8 mouse cellular contexts compared by ENCODE assay signal in genomic region chrX:42068201-42068874, GRCm38 (mm10). TPM values are rescaled to one million over a fixed set of nuclear protein-coding genes. Genes with fewer than 3 reads are reported as not detected.
DNase-seq lines count a peak whose midpoint lies in the region; ATAC-seq and TF ChIP-seq lines count a peak whose summit lies in the region.

No protein-coding gene starts in this region.

- H3K4me3 ChIP-seq in CH12.LX (replicated peaks in 1 of 3; ENCODE audit: low read depth in 2 of 3, low read length in 2 of 3, poor library complexity in 1 of 3), result peak overlapping the region; percentile 43 to 72 (median 61)
- peak overlapping the region; percentile 54 for H3K4me3 ChIP-seq in forebrain, embryonic 10.5 days
- peak overlapping the region; percentile 57 for H3K4me3 ChIP-seq in heart, embryonic 15.5 days
- H3K4me3 ChIP-seq in liver, embryonic 13.5 days (replicated peaks), result peak overlapping the region; percentile 67
- peak overlapping the region; percentile 43 for H3K4me3 ChIP-seq in stomach, embryonic 15.5 days (replicated peaks)

- H3K4me2 ChIP-seq in CH12.LX (ENCODE audit: insufficient read depth, low read depth, poor library complexity, severe bottlenecking), result no peak overlapping the region
- H3K4me2 ChIP-seq in heart, embryonic 15.5 days, result peak overlapping the region; percentile 53
- H3K4me2 ChIP-seq in liver, embryonic 13.5 days, result peak overlapping the region; percentile 66
- H3K4me2 ChIP-seq in stomach, embryonic 15.5 days, result peak overlapping the region; percentile 41

- H3K27ac ChIP-seq in CH12.LX (ENCODE audit: insufficient read depth, low read depth), result peak overlapping the region; percentile 80
- H3K27ac ChIP-seq in forebrain, embryonic 10.5 days, result peak overlapping the region; percentile 93
- H3K27ac ChIP-seq in heart, embryonic 15.5 days, result peak overlapping the region; percentile 94
- peak overlapping the region; percentile 91 for H3K27ac ChIP-seq in liver, embryonic 13.5 days
- H3K27ac ChIP-seq in stomach, embryonic 15.5 days, result peak overlapping the region; percentile 93

- DNase-seq in CH12.LX (ENCODE audit: extremely low read depth), result peak; percentile 49
- peak; percentile 28 for DNase-seq in c-Kit-positive CD71-negative TER-119-negative erythroid progenitor cells, embryonic 14.5 days (ENCODE audit: low read depth)
- peak; percentile 80 for DNase-seq in forebrain, embryonic 10.5 days (ENCODE audit: extremely low spot score, low spot score)
- DNase-seq in kidney, postnatal 14 days, result peak; percentile 89
- DNase-seq in liver, embryonic 13.5 days, result peak; percentile 56
- DNase-seq in natural killer cell, adult 2 months (ENCODE audit: low spot score in 2 of 2), result peak; percentile 16 to 17

- H3K27me3 ChIP-seq in CH12.LX (replicated peaks), result no peaks in the 10 kb centered on the region
- no peaks in the 10 kb centered on the region for H3K27me3 ChIP-seq in forebrain, embryonic 10.5 days (ENCODE audit: poor library complexity, severe bottlenecking)
- H3K27me3 ChIP-seq in heart, embryonic 15.5 days, result no peaks in the 10 kb centered on the region
- no peaks in the 10 kb centered on the region for H3K27me3 ChIP-seq in liver, embryonic 13.5 days
- no peaks in the 10 kb centered on the region for H3K27me3 ChIP-seq in stomach, embryonic 15.5 days (replicated peaks)

- TF ChIP-seq RAD21 in CH12.LX (IDR thresholded peaks at IDR 0.05; ENCODE audit: low read depth, low read length), result no peak

- dilution Hi-C loops in CH12.LX (cut with MboI; ENCODE audit: extremely low pct_ligation_motif_present, extremely low pct_unique_long_range_greater_than_20kb, low sequenced_read_pairs), result no loop called here

- peak; percentile 32; the same call in 1 of the 2 replicates for TF ChIP-seq POLR2A in CH12.LX (IDR thresholded peaks at IDR 0.05; ENCODE audit: low read depth, low read length)

- 15% methylated on average over 29 of the region's 37 CpGs for WGBS in forebrain, embryonic 10.5 days
- 9% methylated on average over 36 of the region's 37 CpGs for WGBS in heart, embryonic 15.5 days
- 11% methylated on average over 33 of the region's 37 CpGs for WGBS in liver, embryonic 13.5 days (ENCODE audit: insufficient replicate concordance)
- 17% methylated on average over 28 of the region's 37 CpGs for WGBS in stomach, embryonic 15.5 days

- peaks cover 0 to 9% of the 10 kb centered on the region in 2 experiments; a peak in 2 of 4 replicates for H3K4me1 ChIP-seq in CH12.LX (ENCODE audit: control insufficient read depth in 1 of 2, insufficient read depth in 2 of 2)
- H3K4me1 ChIP-seq in forebrain, embryonic 10.5 days, result no peaks in the 10 kb centered on the region
- peaks cover 5% of the 10 kb centered on the region for H3K4me1 ChIP-seq in heart, embryonic 15.5 days (replicated peaks)
- H3K4me1 ChIP-seq in liver, embryonic 13.5 days (replicated peaks), result peaks cover 7% of the 10 kb centered on the region
- no peaks in the 10 kb centered on the region for H3K4me1 ChIP-seq in stomach, embryonic 15.5 days

- peaks cover 0 to 8% of the 10 kb centered on the region in 2 experiments for H3K36me3 ChIP-seq in CH12.LX (replicated peaks in 1 of 2; ENCODE audit: control insufficient read depth in 1 of 2, insufficient read depth in 1 of 2, low read length in 1 of 2)
- H3K36me3 ChIP-seq in forebrain, embryonic 10.5 days (replicated peaks), result peaks cover 15% of the 10 kb centered on the region
- no peaks in the 10 kb centered on the region for H3K36me3 ChIP-seq in heart, embryonic 15.5 days
- peaks cover 8% of the 10 kb centered on the region; the same call in 1 of the 2 replicates for H3K36me3 ChIP-seq in liver, embryonic 13.5 days
- no peaks in the 10 kb centered on the region for H3K36me3 ChIP-seq in stomach, embryonic 15.5 days

- ATAC-seq in heart, embryonic 15.5 days (replicated peaks; ENCODE audit: insufficient number of reproducible peaks, insufficient read depth, low FRiP score, low read depth), result peak; percentile 87
- ATAC-seq in liver, embryonic 13.5 days (ENCODE audit: low read depth), result peak; percentile 81
- peak; percentile 84 for ATAC-seq in stomach, embryonic 15.5 days (ENCODE audit: insufficient read depth, low FRiP score, low read depth)

- peak overlapping the region; percentile 86 for H3K9ac ChIP-seq in CH12.LX (ENCODE audit: insufficient read depth, low read depth)
- peak overlapping the region; percentile 52 for H3K9ac ChIP-seq in heart, embryonic 15.5 days
- H3K9ac ChIP-seq in liver, embryonic 13.5 days, result peak overlapping the region; percentile 80
- H3K9ac ChIP-seq in stomach, embryonic 15.5 days, result no peak overlapping the region

- TF ChIP-seq EP300 in CH12.LX (IDR thresholded peaks at IDR 0.05; ENCODE audit: low read length), result no peak

- in situ Hi-C loops in CH12.LX (cut with MboI; ENCODE audit: low pct_ligation_motif_present, low pct_unique_long_range_greater_than_20kb, low sequenced_read_pairs), result no loop called here

- TF ChIP-seq CTCF in CH12.LX (conservative IDR thresholded peaks at IDR 0.05 in 1 of 2, IDR thresholded peaks at IDR 0.05 in 1 of 2; ENCODE audit: low read depth in 2 of 2, low read length in 2 of 2), result no peak

- H3K79me2 ChIP-seq in CH12.LX (replicated peaks; ENCODE audit: control insufficient read depth, extremely low read depth, insufficient read depth, poor library complexity, severe bottlenecking), result peaks cover 20% of the 10 kb centered on the region

- no peaks in the 10 kb centered on the region for H3K9me3 ChIP-seq in CH12.LX (replicated peaks; ENCODE audit: low read length)
- H3K9me3 ChIP-seq in forebrain, embryonic 10.5 days, result no peaks in the 10 kb centered on the region
- no peaks in the 10 kb centered on the region for H3K9me3 ChIP-seq in heart, embryonic 15.5 days (replicated peaks)
- H3K9me3 ChIP-seq in liver, embryonic 13.5 days (replicated peaks), result no peaks in the 10 kb centered on the region
- no peaks in the 10 kb centered on the region for H3K9me3 ChIP-seq in stomach, embryonic 15.5 days

TF ChIP-seq in CH12.LX, 34 proteins besides CTCF, POLR2A, EP300 and RAD21:
- TF ChIP-seq CHD1 (IDR thresholded peaks at IDR 0.05; ENCODE audit: low read depth, low read length), result no peak
- TF ChIP-seq KAT2A (IDR thresholded peaks at IDR 0.05; ENCODE audit: insufficient replicate concordance, low read length), result 0 out of 2 replicates have a peak, but pooled peaks have one; percentile 14
- no peak for TF ChIP-seq UBTF (IDR thresholded peaks at IDR 0.05; ENCODE audit: low read depth, low read length)
- TF ChIP-seq ELF1 (IDR thresholded peaks at IDR 0.05; ENCODE audit: low read depth, low read length), result 0 out of 2 replicates have a peak, but pooled peaks have one; percentile 20

RNA-seq across cellular contexts. Expression of gene Xiap, which starts 8.9 kb away (rescaled TPM):
- total RNA-seq in CH12.LX (2012; rRNA removed), result 11.0 and 11.7 TPM in 2 replicates
- total RNA-seq in CH12.LX (2014; rRNA removed), result 26.7 and 29.8 TPM in 2 replicates
- 16.3 and 17.9 TPM in 2 replicates for polyA plus RNA-seq in CH12.LX (2012; ENCODE audit: insufficient read length, low read depth)
- polyA plus RNA-seq in forebrain, embryonic 10.5 days (2016; fragmentation: Nextera tagmentation; extraction: Ambion mirVana), result 10.6 and 11.6 TPM in 2 replicates
- polyA plus RNA-seq in heart, embryonic 15.5 days (2015; fragmentation: Nextera tagmentation; extraction: Ambion mirVana), result 9.4 and 10.3 TPM in 2 replicates
- 5.0 and 5.8 TPM in 2 replicates for polyA plus RNA-seq in liver, embryonic 13.5 days (2015; fragmentation: Nextera tagmentation; extraction: Ambion mirVana)
- polyA plus RNA-seq in stomach, embryonic 15.5 days (2015; fragmentation: Nextera tagmentation; extraction: Ambion mirVana), result 13.5 and 14.3 TPM in 2 replicates

Comparison
In these comparisons a context has a peak if more than half of its experiments do, and no peak if none do; other contexts are left out.
1. Peak in every context shown above with its lines: DNase-seq, ATAC-seq, H3K4me3 ChIP-seq and H3K27ac ChIP-seq.
2. DNase-seq: peak in every context shown above with its lines; median percentile 89 in kidney, postnatal 14 days; 80 in forebrain, embryonic 10.5 days; 56 in liver, embryonic 13.5 days; 49 in CH12.LX; 28 in c-Kit-positive CD71-negative TER-119-negative erythroid progenitor cells, embryonic 14.5 days; 16 in natural killer cell, adult 2 months.